Mouse (Mus musculus): Measurements from ENCODE around the gene Ppox. TPM values are rescaled to one million over a fixed set of nuclear protein-coding genes. Genes with fewer than 3 reads are reported as not detected.
"Not testable (repeated sequence)": the region's sequence is repeated elsewhere in the genome, so short reads cannot be mapped to it uniquely, and the experiment has no call there.

The Ppox gene
- polyA plus RNA-seq, 1 experiment from 2014 or later, result 64.9 TPM

DNA sequence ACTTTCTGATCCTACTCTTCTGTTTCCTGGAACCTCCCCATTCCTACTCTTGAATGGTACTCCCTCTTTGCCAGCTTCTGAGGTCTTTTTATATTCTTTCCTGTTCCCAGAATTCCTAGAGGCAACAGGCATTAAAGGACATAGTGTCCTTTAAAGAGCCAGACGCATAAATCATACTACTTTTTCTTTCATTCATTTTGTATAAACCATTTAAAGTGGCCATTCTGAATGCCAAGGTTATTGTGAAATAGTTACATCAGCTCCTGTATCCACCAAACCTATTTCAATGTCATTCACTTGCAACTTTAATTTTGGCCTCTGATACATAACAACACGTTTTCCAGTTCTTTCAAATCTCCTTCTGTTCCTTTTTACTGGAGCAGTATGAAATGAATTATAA lies 28.3 kb upstream of the Ppox start:
- Histone ChIP-seq H3K4me1 (no peaks in the 10 kb centered on the region), H3K27me3 (no peaks in the 10 kb centered on the region; the same call in 1 of the 2 replicates), H3K9ac (no peak overlapping the region), H3K27ac (no peak overlapping the region), H3K4me3 (no peak overlapping the region), H3K4me2 (no peak overlapping the region), H3K9me3 (no peaks in the 10 kb centered on the region), H3K36me3 (no peaks in the 10 kb centered on the region)
- WGBS, result 68% methylated on average over 2 of the region's 2 CpGs
- no peak for ATAC-seq (ENCODE audit: insufficient number of reproducible peaks, insufficient read depth, low FRiP score, low TSS enrichment, low read depth)

GRCm38 (mm10) chr1:171306157-171306556 lies 25.2 kb upstream of the Ppox start:
- H3K27me3 ChIP-seq; H3K27ac ChIP-seq; H3K9me3 ChIP-seq; H3K4me1 ChIP-seq; ATAC-seq (ENCODE audit: insufficient number of reproducible peaks, insufficient read depth, low FRiP score, low TSS enrichment, low read depth); H3K9ac ChIP-seq; H3K4me3 ChIP-seq; H3K4me2 ChIP-seq; H3K36me3 ChIP-seq: not testable (repeated sequence)
- 64% methylated on average over 5 of the region's 5 CpGs for WGBS

DNA sequence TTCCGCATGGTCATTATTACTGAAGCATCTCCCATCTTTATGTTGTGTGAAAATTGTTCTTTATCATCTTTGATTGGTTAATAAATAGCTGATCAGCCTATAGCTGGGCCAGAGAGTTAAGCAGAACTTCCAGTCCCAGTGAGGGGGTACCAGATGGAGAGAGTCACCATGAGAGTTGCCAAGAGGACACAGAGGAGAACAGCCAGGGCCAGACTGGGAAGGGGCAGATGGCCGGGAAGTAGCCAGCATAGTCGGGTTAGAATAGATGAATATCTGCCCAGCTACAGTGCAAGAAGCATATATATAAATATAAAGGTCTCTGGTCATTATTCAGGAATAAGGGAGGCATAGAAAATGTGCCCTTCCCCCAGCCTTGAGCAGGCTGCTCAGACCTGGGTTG lies 17.2 kb upstream of the Ppox start:
- no peak overlapping the region for H3K4me2 ChIP-seq
- WGBS, result 64% methylated on average over 3 of the region's 3 CpGs
- H3K4me1 ChIP-seq, result peaks cover 7% of the 10 kb centered on the region
- ATAC-seq (ENCODE audit: insufficient number of reproducible peaks, insufficient read depth, low FRiP score, low TSS enrichment, low read depth), result no peak
- no peak overlapping the region for H3K9ac ChIP-seq
- no peak overlapping the region for H3K4me3 ChIP-seq
- H3K36me3 ChIP-seq, result no peaks in the 10 kb centered on the region
- H3K27ac ChIP-seq, result no peak overlapping the region
- no peaks in the 10 kb centered on the region for H3K9me3 ChIP-seq
- peaks cover 28% of the 10 kb centered on the region for H3K27me3 ChIP-seq

DNA sequence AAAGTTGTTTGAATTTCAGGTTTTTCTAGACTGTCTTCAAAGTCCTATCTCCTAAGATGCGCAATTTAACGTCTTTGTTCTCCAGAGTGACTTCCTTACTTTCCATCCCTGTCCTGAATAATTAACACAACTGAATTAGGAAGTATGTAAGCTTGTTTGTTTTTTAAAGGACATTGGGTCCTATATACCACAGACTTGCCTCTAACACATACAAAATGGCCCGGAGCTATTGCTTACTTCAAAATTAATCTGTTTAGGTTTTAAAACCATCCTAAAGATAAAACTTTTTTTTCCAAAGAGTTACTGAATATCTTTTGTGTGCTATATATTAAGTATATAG lies 14.0 kb upstream of the Ppox start:
- peak overlapping the region; percentile 83 for H3K9ac ChIP-seq
- ATAC-seq (ENCODE audit: insufficient number of reproducible peaks, insufficient read depth, low FRiP score, low TSS enrichment, low read depth), result no peak

DNA sequence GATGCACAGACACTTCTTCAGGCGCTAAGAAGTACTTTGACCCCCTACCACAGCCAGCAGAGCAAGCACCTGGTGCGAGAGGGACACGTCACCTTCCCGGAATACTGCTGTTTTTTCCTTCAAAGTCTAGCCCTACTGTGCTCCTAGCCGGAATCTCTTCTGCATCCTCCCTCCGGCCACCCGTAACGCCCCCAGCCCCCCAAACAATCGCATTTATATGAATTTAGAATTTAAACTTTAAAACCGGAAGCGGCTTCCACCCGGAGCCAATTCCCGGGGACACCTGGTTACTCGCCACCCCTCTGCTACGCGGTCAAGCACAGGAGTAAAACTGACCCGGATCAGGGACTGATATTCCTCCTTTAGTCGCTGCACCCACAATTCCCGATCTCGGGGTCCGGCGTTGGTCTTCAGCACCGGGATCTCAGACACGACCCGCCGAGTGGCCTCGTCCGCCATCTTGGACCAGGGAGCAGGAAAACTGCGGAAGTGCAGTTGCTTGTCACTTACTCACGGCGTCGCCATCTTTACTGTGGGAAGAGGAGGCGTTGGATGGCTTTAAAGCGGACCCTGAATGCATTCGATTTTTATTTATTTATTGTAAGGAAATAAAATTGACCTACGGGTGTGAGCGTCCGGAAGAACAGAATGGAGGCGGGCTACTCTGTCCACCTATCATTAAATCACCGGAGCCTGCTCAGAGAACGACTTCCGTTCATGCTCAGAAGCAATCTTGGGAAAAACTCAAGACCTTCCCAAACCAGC lies 13.5 kb upstream of the Ppox start, which contains the start of gene Ufc1:
Gene Ufc1 (minus strand): TSS at position 727 of the 765 bp plus-strand sequence.
- Histone ChIP-seq H3K27me3 (peaks cover 28% of the 10 kb centered on the region), H3K9me3 (no peaks in the 10 kb centered on the region), H3K4me1 (peaks cover 7% of the 10 kb centered on the region), H3K4me3 (peak within 1 kb of the TSS; percentile 74), H3K4me2 (peak within 1 kb of the TSS; percentile 83), H3K27ac (peak within 1 kb of the TSS; percentile 95), H3K36me3 (peaks cover 6% of the 10 kb centered on the region), H3K9ac (peak within 1 kb of the TSS; percentile 83)
- ATAC-seq (ENCODE audit: insufficient number of reproducible peaks, insufficient read depth, low FRiP score, low TSS enrichment, low read depth), result peak; percentile 61; the same call in 1 of the 2 replicates
- under 1% methylated on average over 42 of the region's 42 CpGs for WGBS

More for the DNA sequence above, 14.0 kb upstream of the Ppox start:
- Histone ChIP-seq H3K27me3 (peaks cover 28% of the 10 kb centered on the region), H3K4me1 (peaks cover 7% of the 10 kb centered on the region), H3K4me2 (peak overlapping the region; percentile 83), H3K4me3 (peak overlapping the region; percentile 74), H3K9me3 (no peaks in the 10 kb centered on the region), H3K36me3 (peaks cover under 1% of the 10 kb centered on the region; the same call in 1 of the 2 replicates), H3K27ac (peak overlapping the region; percentile 95)
- 18% methylated on average over 3 of the region's 3 CpGs for WGBS

DNA sequence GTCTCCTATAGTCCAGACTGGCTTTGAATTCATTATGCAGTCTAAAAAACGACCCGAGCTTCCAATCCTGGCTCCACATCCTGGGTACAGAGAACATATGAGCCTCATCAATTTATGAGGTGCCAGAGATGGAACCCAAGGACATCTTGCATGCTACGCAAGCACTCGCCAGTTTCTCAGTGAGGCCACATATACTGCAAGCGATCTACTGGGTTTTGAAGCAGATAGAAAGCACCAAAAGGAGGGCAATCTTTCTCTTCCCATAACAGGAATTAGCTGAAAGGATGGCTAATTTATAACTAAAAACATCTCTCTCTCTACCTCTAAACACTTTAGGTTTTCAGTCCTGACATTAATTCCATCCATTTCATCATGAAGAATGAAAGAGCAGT lies 12.9 kb upstream of the Ppox start:
- no peak for ATAC-seq (ENCODE audit: insufficient number of reproducible peaks, insufficient read depth, low FRiP score, low TSS enrichment, low read depth)
- Histone ChIP-seq H3K4me1 (peaks cover 7% of the 10 kb centered on the region), H3K27ac (peak overlapping the region; percentile 95), H3K4me2 (peak overlapping the region; percentile 83), H3K4me3 (peak overlapping the region; percentile 74), H3K27me3 (peaks cover 28% of the 10 kb centered on the region), H3K9ac (peak overlapping the region; percentile 83), H3K36me3 (peaks cover 12% of the 10 kb centered on the region), H3K9me3 (no peaks in the 10 kb centered on the region)
- 47% methylated on average over 5 of the region's 5 CpGs for WGBS

DNA sequence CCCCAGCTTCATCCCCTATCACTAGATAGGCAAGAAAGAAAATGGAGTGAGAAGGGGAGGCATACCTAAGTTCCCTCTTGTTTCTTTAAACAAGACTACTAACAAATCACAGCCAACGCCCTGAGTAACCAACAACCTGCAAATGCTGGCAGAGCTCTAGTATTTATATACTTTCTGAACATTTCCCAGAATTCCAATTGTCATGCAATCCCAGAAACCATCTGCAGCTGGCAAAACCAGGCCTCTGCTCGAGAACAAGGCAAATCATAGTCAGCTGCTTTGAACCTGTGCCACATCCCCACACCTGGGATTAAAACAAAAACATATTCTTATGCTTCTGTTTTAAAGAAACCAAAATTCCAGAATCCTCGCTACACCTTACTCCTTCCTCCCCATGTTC lies 12.4 kb upstream of the Ppox start:
- Histone ChIP-seq H3K27me3 (peaks cover 25% of the 10 kb centered on the region), H3K4me2 (peak overlapping the region; percentile 83), H3K36me3 (peaks cover 17% of the 10 kb centered on the region), H3K27ac (no peak overlapping the region), H3K4me1 (peaks cover 12% of the 10 kb centered on the region), H3K4me3 (peak overlapping the region; percentile 74), H3K9me3 (no peaks in the 10 kb centered on the region), H3K9ac (peak overlapping the region; percentile 83; the same call in 1 of the 2 replicates)
- WGBS, result 75% methylated on average over 3 of the region's 3 CpGs
- ATAC-seq (ENCODE audit: insufficient number of reproducible peaks, insufficient read depth, low FRiP score, low TSS enrichment, low read depth), result no peak

DNA sequence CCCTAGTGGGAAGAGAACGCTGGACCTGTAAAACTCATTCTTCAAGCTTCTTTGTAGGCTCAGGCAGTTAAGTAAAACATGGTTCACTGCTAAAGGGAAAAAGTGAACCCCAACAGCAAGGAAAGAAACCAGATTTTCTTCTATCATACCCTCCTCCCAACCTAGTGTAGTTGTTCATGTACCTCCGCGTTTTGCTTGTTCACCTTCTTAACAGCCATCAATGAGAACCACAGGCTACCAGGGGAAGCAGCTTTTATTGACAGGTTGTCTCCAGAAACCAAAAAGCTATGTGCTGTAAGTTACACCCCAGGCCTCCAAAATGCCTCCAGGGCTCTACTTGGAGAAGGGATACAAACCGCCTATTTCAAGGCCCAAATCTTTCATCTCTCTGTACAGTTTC lies 7.3 kb upstream of the Ppox start:
- Histone ChIP-seq H3K9me3 (no peaks in the 10 kb centered on the region), H3K27me3 (no peaks in the 10 kb centered on the region), H3K4me3 (peak overlapping the region; percentile 93; the same call in 1 of the 2 replicates), H3K36me3 (peaks cover 52% of the 10 kb centered on the region), H3K27ac (peak overlapping the region; percentile 63), H3K9ac (peak overlapping the region; percentile 97; the same call in 1 of the 2 replicates), H3K4me2 (peak overlapping the region; percentile 74), H3K4me1 (peaks cover 30% of the 10 kb centered on the region)
- WGBS, result 63% methylated on average over 4 of the region's 4 CpGs
- ATAC-seq (ENCODE audit: insufficient number of reproducible peaks, insufficient read depth, low FRiP score, low TSS enrichment, low read depth), result no peak

DNA sequence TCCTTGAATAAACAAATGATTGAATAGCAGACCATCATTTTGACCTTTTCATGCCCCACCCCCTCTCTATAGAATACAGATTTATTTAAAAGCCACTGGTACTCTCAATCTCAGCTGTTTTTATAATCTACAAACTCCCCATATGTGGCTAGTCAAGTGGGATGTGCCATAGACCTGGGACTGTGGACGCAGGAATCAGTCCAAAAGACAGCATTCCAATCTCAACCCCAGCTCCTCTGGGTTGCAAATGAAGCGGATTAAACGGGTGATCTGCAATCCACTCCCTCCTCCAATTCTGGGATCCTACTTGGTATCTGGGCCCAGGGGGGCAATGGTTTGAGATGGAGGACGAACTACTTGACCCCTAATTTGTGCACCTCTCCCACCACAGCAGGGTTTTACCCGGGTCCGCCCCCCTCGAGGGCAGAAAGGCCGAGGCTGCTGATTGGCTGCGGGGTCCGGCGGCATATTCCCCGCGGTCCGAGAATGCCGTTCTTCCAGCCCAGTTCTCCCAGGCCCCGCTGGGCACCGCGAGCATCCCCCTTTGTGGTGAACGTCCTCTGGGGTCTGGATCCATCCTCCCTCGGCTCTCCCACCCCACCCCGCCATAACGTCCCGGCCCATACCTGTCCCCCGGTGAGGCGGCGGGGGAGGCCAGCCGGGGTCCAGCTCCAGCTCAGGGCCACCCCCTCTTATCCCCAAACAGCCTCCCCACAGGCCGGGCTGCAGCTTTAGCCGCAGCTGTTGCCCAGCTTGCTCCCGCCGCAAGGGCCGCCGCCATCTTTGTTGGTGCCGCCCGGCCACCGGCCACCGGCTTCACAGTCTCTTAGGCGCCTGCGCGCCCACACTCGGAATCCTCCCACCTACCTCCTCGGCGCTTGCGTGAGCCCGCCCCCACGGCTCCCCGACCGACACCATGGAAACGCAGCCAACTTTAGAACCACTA lies 6.4 kb upstream of the Ppox start, which contains the start of gene Usp21:
Gene Usp21 (minus strand): TSS at position 856 of the 946 bp plus-strand sequence.
- peaks cover 61% of the 10 kb centered on the region for H3K36me3 ChIP-seq
- H3K27ac ChIP-seq, result peak within 1 kb of the TSS; percentile 88
- WGBS, result 1% methylated on average over 49 of the region's 49 CpGs

DNA sequence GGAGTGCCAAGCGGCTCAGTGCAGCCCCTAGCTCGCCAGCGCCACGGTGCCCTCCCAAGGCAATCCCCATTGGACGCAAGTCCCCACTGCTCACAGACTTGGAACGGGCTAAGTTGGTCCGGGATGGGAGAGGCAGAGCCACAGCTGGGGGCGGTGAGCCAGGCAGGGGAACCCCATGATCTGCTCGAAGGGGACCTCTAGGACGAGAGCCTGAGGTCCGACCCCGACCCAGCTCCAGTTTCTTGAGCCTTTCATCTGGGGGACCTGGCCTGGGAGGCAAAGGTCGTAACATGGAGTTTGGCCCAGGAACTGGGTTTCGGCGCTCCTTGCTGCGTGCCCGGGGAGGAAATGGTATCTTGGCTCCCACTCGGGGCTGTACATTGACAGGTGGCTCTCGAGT lies 5.5 kb upstream of the Ppox start:
- H3K4me1 ChIP-seq, result peaks cover 38% of the 10 kb centered on the region
- no peak; the same call in 1 of the 2 replicates for ATAC-seq (ENCODE audit: insufficient number of reproducible peaks, insufficient read depth, low FRiP score, low TSS enrichment, low read depth)
- 0 out of 2 replicates have a peak overlapping the region, but pooled peaks have one; percentile 16 for H3K27ac ChIP-seq
- H3K9me3 ChIP-seq, result no peaks in the 10 kb centered on the region
- 91% methylated on average over 19 of the region's 19 CpGs for whole genome bisulfite sequencing
- H3K9ac ChIP-seq, result peak overlapping the region; percentile 97; the same call in 1 of the 2 replicates
- peak overlapping the region; percentile 93 for H3K4me3 ChIP-seq
- H3K36me3 ChIP-seq, result peaks cover 65% of the 10 kb centered on the region
- H3K4me2 ChIP-seq, result peak overlapping the region; percentile 74
- no peaks in the 10 kb centered on the region for H3K27me3 ChIP-seq

More for the DNA sequence above, 6.4 kb upstream of the Ppox start, which contains the start of gene Usp21:
- Histone ChIP-seq H3K4me3 (peak within 1 kb of the TSS; percentile 93), H3K27me3 (no peaks in the 10 kb centered on the region), H3K4me2 (peak within 1 kb of the TSS; percentile 74), H3K9ac (peak within 1 kb of the TSS; percentile 97), H3K9me3 (no peaks in the 10 kb centered on the region), H3K4me1 (peaks cover 29% of the 10 kb centered on the region)
- ATAC-seq (ENCODE audit: insufficient number of reproducible peaks, insufficient read depth, low FRiP score, low TSS enrichment, low read depth), result peak; percentile 89

Measured in embryonic facial prominence, embryonic 13.5 days (tissue).